Mouse (Mus musculus) spleen, adult 2 months (tissue): ENCODE data around the gene Abcb11. TPM values are rescaled to one million over a fixed set of nuclear protein-coding genes. Genes with fewer than 3 reads are reported as not detected.
A peak's percentile ranks its signal among the peaks of the same experiment; 100 is the strongest.

ENCODE experiments used
- DNase-seq, 2 experiments: peaks; one replicate each; pipeline versions ENCODE4 v3.0.0 to v3.0.0-alpha.2; 2012 to 2021; ENCODE audit warnings: low spot score in 2 of 2, low read depth in 1 of 2
- H3K27ac ChIP-seq: fragments of 200-500 bp; 2 replicates; pipeline ENCODE4 v1.5.1; 2012; ENCODE audit warnings: low read length, inconsistent platforms; ENCODE audit not compliant: insufficient read depth
- H3K27me3 ChIP-seq: fragments of 200-500 bp; 2 replicates; pipeline ENCODE4 v1.6.1; 2012; ENCODE audit warnings: mild to moderate bottlenecking, moderate library complexity, low read length, inconsistent platforms; ENCODE audit not compliant: control insufficient read depth, insufficient read depth
- H3K36me3 ChIP-seq: fragments of 200-500 bp; 2 replicates; pipeline ENCODE4 v1.6.1; 2012; ENCODE audit warnings: mild to moderate bottlenecking, low read length, inconsistent platforms; ENCODE audit not compliant: control insufficient read depth, insufficient read depth
- H3K4me1 ChIP-seq: fragments of 200-500 bp; 2 replicates; pipeline ENCODE4 v1.6.1; 2011; ENCODE audit warnings: inconsistent platforms; ENCODE audit not compliant: control insufficient read depth, insufficient read depth, insufficient read length
- H3K4me3 ChIP-seq: fragments of 200-500 bp; 2 replicates; pipeline ENCODE4 v1.5.1; 2011; ENCODE audit warnings: mild to moderate bottlenecking, inconsistent platforms; ENCODE audit not compliant: insufficient read depth, insufficient read length; ENCODE audit errors: extremely low read depth
- CTCF ChIP-seq: fragments of 200-500 bp; IDR thresholded peaks from 2 replicates; pipeline ENCODE4 v1.5.1; 2011; ENCODE audit warnings: mild to moderate bottlenecking, inconsistent platforms; ENCODE audit not compliant: insufficient read depth, insufficient read length, insufficient replicate concordance; ENCODE audit errors: extremely low read depth
- POLR2A ChIP-seq: fragments of 200-500 bp; IDR thresholded peaks from 2 replicates; pipeline ENCODE4 v1.6.1; 2011; ENCODE audit warnings: low read depth, low read length, inconsistent platforms
- WGBS: fragments of 180-500 bp; shearing (Covaris S2); methylation state at CpG from one replicate; pipeline ENCODE4 v1.1.7; 2018; 5-methylcytosine and 5-hydroxymethylcytosine counted together
- polyA plus RNA-seq: library from polyadenylated mRNA; depleted of rRNA; stranded (reverse); fragments of >200 nt; gene quantifications from 2 replicates; pipeline ENCODE4 v1.2.3, GENCODE M21; 2012; rRNA removed

Gene Abcb11
- polyA plus RNA-seq = not detected in 2 replicates

DNA sequence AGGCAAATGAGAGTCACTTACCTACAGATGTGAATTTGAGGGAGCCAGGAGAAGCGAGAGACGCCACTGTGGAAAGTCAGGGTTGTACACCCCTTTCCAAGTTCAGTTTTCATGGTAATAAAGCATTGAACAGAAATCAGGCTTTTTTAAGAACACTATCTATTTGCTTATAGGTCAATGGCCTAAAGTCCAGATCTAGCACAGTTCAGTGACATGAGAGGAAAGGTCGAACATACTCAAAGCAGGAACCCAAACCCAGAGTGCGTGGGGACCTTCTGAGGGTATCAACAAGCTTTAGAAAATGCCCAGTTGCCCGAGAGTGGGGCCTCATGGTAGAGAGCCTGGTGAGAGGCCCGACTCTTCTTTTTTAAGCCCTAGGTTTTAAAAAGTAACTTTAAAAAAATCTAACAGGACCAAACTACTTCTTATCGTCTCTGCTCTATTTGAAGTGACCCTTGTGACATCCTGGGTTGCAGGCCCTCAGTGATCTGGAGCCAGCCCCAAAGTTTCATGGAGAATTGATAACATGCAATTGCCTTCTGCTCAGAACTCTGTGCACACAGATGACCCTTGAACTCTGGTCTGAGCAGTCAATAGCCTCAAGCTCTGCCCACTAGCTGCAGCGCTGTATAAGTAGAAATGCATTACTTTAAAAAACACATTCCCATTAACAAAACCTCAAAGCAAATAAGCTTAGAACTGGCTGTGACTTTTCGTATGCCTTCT is at the start of gene Abcb11:
TSS of gene Abcb11 (minus strand) at position 121 of the 726 bp plus-strand sequence.
- TF ChIP-seq CTCF (no peak), POLR2A (no peak)
- no peak for DNase-seq
- no peaks in the 10 kb centered on the region for H3K36me3 ChIP-seq
- 87% methylated on average over 9 of the region's 9 CpGs for WGBS
- no peaks in the 10 kb centered on the region for H3K4me1 ChIP-seq
- no peak within 1 kb of the TSS for H3K27ac ChIP-seq
- no peaks in the 10 kb centered on the region for H3K27me3 ChIP-seq
- H3K4me3 ChIP-seq = no peak within 1 kb of the TSS

DNA sequence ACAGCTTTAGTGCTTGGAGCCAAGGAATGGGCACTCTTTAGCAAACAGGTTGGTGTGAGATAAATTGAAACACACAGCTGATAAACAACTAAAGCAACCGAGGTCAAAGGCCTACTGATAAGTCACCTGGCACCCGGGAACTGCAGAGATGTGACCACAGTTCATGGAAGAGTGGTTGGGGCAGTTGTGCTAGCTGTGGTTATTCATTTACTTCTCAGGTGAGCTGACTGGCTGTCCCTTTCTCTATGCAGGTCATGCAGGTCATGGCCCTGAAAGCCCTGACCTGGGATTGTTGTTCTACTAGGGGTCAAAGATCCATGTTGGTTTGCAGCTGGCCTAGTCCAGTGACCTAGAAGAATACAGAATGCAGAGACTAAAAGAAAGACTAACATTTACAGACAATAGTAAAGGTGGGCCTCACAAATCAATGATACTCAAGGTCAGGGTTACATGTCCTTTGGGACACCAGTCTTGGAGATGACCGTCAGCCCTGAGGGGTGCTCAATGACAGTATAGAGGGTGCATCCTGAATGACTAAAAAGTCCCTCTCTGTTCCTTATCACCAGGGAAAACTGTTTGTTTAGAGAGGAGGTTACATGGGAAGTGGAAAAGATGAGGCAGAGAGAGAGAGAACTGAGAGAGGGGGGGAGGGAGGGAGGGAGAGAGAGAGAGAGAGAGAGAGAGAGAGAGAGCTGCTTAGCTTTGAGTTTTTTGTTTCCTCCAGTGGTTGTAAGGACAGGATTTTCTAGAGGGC is 43.9 kb upstream of the Abcb11 start:
- Histone ChIP-seq H3K36me3 (no peaks in the 10 kb centered on the region), H3K4me3 (no peak overlapping the region), H3K4me1 (no peaks in the 10 kb centered on the region), H3K27me3 (no peaks in the 10 kb centered on the region), H3K27ac (no peak overlapping the region)
- TF ChIP-seq POLR2A = no peak
- TF ChIP-seq CTCF = no peak
- WGBS = 76% methylated on average over 3 of the region's 3 CpGs
- no peak for DNase-seq

DNA sequence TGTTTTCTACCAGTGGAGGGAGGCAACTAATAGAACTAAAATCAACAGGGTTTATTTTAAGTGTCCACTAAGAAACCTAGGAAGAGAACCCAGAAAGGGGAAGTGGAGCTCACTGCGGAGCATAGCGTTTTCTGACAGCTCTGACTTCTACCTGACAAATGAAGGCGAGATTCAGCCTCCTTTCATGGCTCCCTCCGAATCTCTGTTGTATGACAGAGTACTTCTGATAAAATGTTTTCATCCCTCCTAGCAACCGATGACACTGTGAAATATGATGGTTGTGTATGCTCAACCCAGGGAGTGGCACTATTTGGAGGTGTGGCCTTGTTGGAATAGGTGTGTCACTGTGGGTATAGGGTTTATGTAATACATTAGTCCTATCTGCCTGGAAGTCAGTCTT is 40.4 kb upstream of the Abcb11 start:
- H3K27ac ChIP-seq = no peak overlapping the region
- DNase-seq = no peak
- H3K36me3 ChIP-seq = no peaks in the 10 kb centered on the region
- no peak overlapping the region for H3K4me3 ChIP-seq
- H3K27me3 ChIP-seq = no peaks in the 10 kb centered on the region
- TF ChIP-seq POLR2A (no peak), CTCF (no peak)
- WGBS = 26% methylated on average over 5 of the region's 5 CpGs
- no peaks in the 10 kb centered on the region; the same call in 1 of the 2 replicates for H3K4me1 ChIP-seq

DNA sequence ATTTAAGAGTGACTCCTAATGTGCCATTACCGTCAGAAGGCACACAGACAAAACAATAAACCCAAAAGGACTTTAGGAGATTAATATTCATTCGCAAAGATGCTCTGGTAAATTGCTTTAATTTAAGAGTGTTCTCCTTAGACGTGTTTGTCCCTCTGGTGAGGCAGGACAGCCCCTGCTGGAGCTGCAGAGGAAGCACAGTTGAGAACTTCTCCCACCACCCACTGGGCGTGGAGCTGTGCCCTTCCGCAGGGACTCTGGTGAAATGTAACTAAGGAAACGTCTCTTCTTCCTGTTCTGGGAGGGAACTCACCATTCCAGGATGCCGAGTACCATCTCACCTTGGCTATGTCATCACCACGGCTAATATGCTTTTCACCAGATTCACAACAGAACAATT is 39.3 kb upstream of the Abcb11 start:
- Histone ChIP-seq H3K36me3 (no peaks in the 10 kb centered on the region), H3K4me1 (no peaks in the 10 kb centered on the region; the same call in 1 of the 2 replicates), H3K27me3 (no peaks in the 10 kb centered on the region), H3K27ac (no peak overlapping the region), H3K4me3 (no peak overlapping the region)
- TF ChIP-seq CTCF (no peak), POLR2A (no peak)
- no peak for DNase-seq
- 21% methylated on average over 8 of the region's 8 CpGs for WGBS

GRCm38 (mm10) chr2:69380281-69380680 is 37.9 kb upstream of the Abcb11 start, which contains the start of gene Dhrs9:
TSS of gene Dhrs9 (plus strand) at chr2:69380445.
- no peaks in the 10 kb centered on the region for H3K27me3 ChIP-seq
- H3K4me3 ChIP-seq = no peak within 1 kb of the TSS
- no peak within 1 kb of the TSS for H3K27ac ChIP-seq
- 8% methylated on average over 13 of the region's 13 CpGs for WGBS
- no peaks in the 10 kb centered on the region; the same call in 1 of the 2 replicates for H3K4me1 ChIP-seq
- H3K36me3 ChIP-seq = no peaks in the 10 kb centered on the region
- DNase-seq = peak; percentile 4 to 39
- TF ChIP-seq CTCF (no peak), POLR2A (no peak)

GRCm38 (mm10) chr2:69379801-69380200 is 37.4 kb upstream of the Abcb11 start:
- Histone ChIP-seq H3K27ac (no peak overlapping the region), H3K4me1 (no peaks in the 10 kb centered on the region; the same call in 1 of the 2 replicates), H3K27me3 (no peaks in the 10 kb centered on the region), H3K36me3 (no peaks in the 10 kb centered on the region), H3K4me3 (no peak overlapping the region)
- TF ChIP-seq POLR2A (no peak), CTCF (no peak)
- WGBS = 27% methylated on average over 1 of the region's 1 CpGs
- DNase-seq = no peak
